Mouse (Mus musculus): ENCODE measurements at regions not wholly inside any gene's neighbourhood (a gene's known extent, or its start where the extent isn't known, plus 50 kb on each side); places are given as distances from the start of the nearest gene placed in this dataset.

GRCm38 (mm10) chr9:85450877-85451276 lies 123.7 kb upstream of the Tent5a start:
- no peak for ATAC-seq
- H3K36me3 ChIP-seq (ENCODE audit: control insufficient read depth, insufficient read depth), result no peaks in the 10 kb centered on the region
- no peak overlapping the region for H3K9ac ChIP-seq (replicated peaks; ENCODE audit: low read depth, low read length)
- H3K27me3 ChIP-seq (replicated peaks; ENCODE audit: control insufficient read depth, insufficient read depth, low read length), result no peaks in the 10 kb centered on the region
- H3K27ac ChIP-seq (ENCODE audit: low read length), result no peak overlapping the region
- H3K4me1 ChIP-seq (replicated peaks; ENCODE audit: control insufficient read depth, insufficient read depth, low read length), result no peaks in the 10 kb centered on the region
- no peak overlapping the region for H3K4me3 ChIP-seq (replicated peaks; ENCODE audit: low read length)
- no peaks in the 10 kb centered on the region for H3K9me3 ChIP-seq (ENCODE audit: control insufficient read depth, low read length)
- no peak overlapping the region for H3K4me2 ChIP-seq (ENCODE audit: low read length)

DNA sequence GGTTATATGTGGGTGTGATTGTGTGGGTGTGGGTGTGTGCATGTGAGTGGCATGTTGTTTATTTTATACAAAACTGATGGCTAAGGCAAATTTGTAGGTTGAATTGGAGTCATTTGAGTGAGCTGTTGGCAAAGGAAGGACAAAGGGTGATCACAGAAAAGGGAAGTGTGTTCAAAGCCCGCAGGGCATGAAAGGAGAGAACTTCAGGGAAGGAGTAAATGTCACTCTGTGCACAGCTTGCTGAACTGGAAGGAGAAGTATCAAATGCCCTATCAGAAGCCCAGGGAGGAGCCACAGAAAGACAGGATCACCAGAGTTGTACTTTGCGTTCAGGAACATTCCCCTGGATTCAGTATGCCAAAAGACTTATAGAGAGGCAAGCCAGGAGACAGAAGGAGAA lies 122.3 kb upstream of the Tent5a start:
- WGBS, result 76% methylated on average over 2 of the region's 2 CpGs
- no peaks in the 10 kb centered on the region for H3K27me3 ChIP-seq (replicated peaks; ENCODE audit: control insufficient read depth, insufficient read depth, low read length)
- H3K4me2 ChIP-seq (ENCODE audit: low read length), result no peak overlapping the region
- no peak overlapping the region for H3K9ac ChIP-seq (replicated peaks; ENCODE audit: low read depth, low read length)
- H3K9me3 ChIP-seq (ENCODE audit: control insufficient read depth, low read length), result no peaks in the 10 kb centered on the region
- H3K4me3 ChIP-seq (replicated peaks; ENCODE audit: low read length), result no peak overlapping the region
- ATAC-seq, result no peak
- H3K27ac ChIP-seq (ENCODE audit: low read length), result no peak overlapping the region
- no peaks in the 10 kb centered on the region for H3K4me1 ChIP-seq (replicated peaks; ENCODE audit: control insufficient read depth, insufficient read depth, low read length)
- H3K36me3 ChIP-seq (ENCODE audit: control insufficient read depth, insufficient read depth), result no peaks in the 10 kb centered on the region

DNA sequence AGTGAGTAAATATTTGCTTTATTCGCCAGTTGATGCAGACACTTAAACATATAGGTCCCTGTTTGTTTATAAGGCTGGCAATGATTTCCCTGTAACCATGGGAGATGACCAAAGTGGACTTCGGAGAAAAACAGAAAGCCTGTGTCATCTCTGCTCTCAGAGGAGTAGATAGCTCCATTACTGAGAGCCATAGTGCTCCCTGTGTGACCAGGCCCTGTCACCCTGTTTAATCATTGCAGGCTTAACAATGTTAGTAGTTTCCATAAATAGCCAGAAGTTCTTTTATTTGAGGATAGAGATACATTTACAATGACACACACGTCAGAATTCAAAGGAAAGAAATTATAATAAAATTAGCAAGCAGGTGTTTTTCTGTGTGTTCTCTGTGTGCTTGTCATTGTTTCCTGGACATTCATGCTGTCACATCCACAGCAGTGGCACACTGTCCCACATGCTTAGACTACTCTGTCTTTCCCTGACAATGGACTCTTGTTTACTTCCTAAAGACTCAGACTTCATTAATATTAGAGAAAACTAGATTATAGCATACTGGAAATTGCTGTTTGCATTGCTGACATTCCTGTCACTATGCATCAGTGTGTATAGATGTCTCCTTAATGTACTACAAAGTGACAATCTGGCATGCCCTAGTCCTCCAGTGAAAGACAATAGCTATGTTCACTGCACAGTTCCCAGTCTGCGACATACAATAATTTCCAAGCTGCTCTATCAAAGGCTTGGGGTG lies 115.8 kb upstream of the Tent5a start:
- no peak overlapping the region for H3K27ac ChIP-seq (ENCODE audit: low read length)
- no peaks in the 10 kb centered on the region for H3K4me1 ChIP-seq (replicated peaks; ENCODE audit: control insufficient read depth, insufficient read depth, low read length)
- H3K4me3 ChIP-seq (replicated peaks; ENCODE audit: low read length), result no peak overlapping the region
- 64% methylated on average over 4 of the region's 4 CpGs for WGBS
- peak; percentile 61 for ATAC-seq
- H3K4me2 ChIP-seq (ENCODE audit: low read length), result no peak overlapping the region
- H3K9ac ChIP-seq (replicated peaks; ENCODE audit: low read depth, low read length), result no peak overlapping the region
- no peaks in the 10 kb centered on the region for H3K36me3 ChIP-seq (ENCODE audit: control insufficient read depth, insufficient read depth)
- H3K9me3 ChIP-seq (ENCODE audit: control insufficient read depth, low read length), result no peaks in the 10 kb centered on the region
- no peaks in the 10 kb centered on the region for H3K27me3 ChIP-seq (replicated peaks; ENCODE audit: control insufficient read depth, insufficient read depth, low read length)

DNA sequence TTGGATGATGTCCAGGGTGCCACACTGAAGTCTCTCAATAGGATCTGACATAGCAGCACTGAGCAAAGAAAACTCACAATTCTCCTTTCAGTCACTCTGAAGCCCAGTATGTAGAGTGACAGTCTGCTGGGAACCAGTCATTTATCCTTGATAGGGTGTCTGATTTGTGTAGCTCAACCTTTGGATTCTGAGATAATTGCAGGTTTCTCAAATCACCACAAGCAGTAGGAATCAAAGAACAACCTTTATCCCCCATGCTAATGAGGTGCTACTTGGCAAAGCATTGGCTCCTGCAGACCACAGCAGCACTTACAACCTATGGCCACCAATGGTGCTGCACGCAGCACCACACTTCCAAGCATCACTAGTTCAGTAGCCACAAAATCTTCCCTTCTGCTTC lies 112.5 kb upstream of the Tent5a start:
- no peaks in the 10 kb centered on the region for H3K36me3 ChIP-seq (ENCODE audit: control insufficient read depth, insufficient read depth)
- 16% methylated on average over 1 of the region's 1 CpGs for WGBS
- peak; percentile 94 for ATAC-seq
- no peaks in the 10 kb centered on the region for H3K9me3 ChIP-seq (ENCODE audit: control insufficient read depth, low read length)
- H3K9ac ChIP-seq (replicated peaks; ENCODE audit: low read depth, low read length), result no peak overlapping the region
- H3K27me3 ChIP-seq (replicated peaks; ENCODE audit: control insufficient read depth, insufficient read depth, low read length), result no peaks in the 10 kb centered on the region
- no peak overlapping the region for H3K4me3 ChIP-seq (replicated peaks; ENCODE audit: low read length)
- H3K4me2 ChIP-seq (ENCODE audit: low read length), result no peak overlapping the region
- no peak overlapping the region for H3K27ac ChIP-seq (ENCODE audit: low read length)
- no peaks in the 10 kb centered on the region for H3K4me1 ChIP-seq (replicated peaks; ENCODE audit: control insufficient read depth, insufficient read depth, low read length)

DNA sequence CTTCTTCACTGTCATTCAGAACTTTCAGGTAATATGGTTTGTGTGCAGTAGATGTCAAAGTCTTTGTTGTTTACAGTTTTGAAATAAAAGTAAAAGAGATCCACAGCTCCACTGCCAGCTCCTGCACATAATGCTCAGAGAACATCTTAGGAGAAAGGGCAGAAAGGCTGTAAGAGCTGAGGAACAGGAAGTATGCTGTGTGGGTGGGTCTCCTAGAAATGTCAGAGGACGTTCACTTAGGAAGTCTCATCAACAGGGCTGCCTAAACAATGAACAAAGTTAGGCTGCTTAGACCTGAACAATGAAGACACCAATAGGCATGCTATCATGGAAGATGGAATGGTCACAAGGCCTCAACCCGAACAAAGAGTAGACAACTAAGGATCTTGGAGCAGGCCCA lies 105.1 kb upstream of the Tent5a start:
- Histone ChIP-seq H3K27me3 (replicated peaks; ENCODE audit: control insufficient read depth, insufficient read depth, low read length) (no peaks in the 10 kb centered on the region), H3K36me3 (ENCODE audit: control insufficient read depth, insufficient read depth) (no peaks in the 10 kb centered on the region)

DNA sequence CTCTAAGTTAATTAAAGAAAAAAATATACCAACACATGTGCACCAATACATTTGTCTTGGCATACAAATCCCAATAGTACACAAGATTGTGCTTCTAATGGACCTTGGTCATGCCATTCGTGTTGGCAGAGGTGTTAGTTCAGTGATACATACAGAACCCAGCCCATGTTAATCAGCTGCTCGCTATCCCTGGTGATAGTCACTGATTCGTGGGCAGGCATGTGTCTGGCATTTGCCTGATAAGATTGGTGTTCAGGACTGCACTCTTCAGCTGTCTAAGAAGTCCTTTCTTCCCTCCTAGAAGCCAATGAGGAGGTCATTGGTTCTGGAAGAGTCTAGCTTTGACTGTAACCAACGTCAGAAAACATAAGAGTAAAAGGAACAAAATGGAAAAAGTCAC lies 99.7 kb upstream of the Tent5a start:
- ATAC-seq, result no peak
- Histone ChIP-seq H3K27ac (ENCODE audit: low read length) (no peak overlapping the region), H3K27me3 (replicated peaks; ENCODE audit: control insufficient read depth, insufficient read depth, low read length) (no peaks in the 10 kb centered on the region), H3K36me3 (ENCODE audit: control insufficient read depth, insufficient read depth) (no peaks in the 10 kb centered on the region), H3K9me3 (ENCODE audit: control insufficient read depth, low read length) (no peaks in the 10 kb centered on the region), H3K4me1 (replicated peaks; ENCODE audit: control insufficient read depth, insufficient read depth, low read length) (no peaks in the 10 kb centered on the region), H3K9ac (replicated peaks; ENCODE audit: low read depth, low read length) (no peak overlapping the region), H3K4me2 (ENCODE audit: low read length) (no peak overlapping the region), H3K4me3 (replicated peaks; ENCODE audit: low read length) (no peak overlapping the region)
- WGBS, result 85% methylated on average over 4 of the region's 4 CpGs

More for the DNA sequence above, 105.1 kb upstream of the Tent5a start:
- H3K9ac ChIP-seq (replicated peaks; ENCODE audit: low read depth, low read length), result no peak overlapping the region
- WGBS, result 77% methylated on average over 2 of the region's 2 CpGs
- H3K9me3 ChIP-seq (ENCODE audit: control insufficient read depth, low read length), result no peaks in the 10 kb centered on the region
- H3K4me2 ChIP-seq (ENCODE audit: low read length), result no peak overlapping the region
- H3K4me3 ChIP-seq (replicated peaks; ENCODE audit: low read length), result no peak overlapping the region
- ATAC-seq, result no peak
- no peak overlapping the region for H3K27ac ChIP-seq (ENCODE audit: low read length)
- no peaks in the 10 kb centered on the region for H3K4me1 ChIP-seq (replicated peaks; ENCODE audit: control insufficient read depth, insufficient read depth, low read length)

DNA sequence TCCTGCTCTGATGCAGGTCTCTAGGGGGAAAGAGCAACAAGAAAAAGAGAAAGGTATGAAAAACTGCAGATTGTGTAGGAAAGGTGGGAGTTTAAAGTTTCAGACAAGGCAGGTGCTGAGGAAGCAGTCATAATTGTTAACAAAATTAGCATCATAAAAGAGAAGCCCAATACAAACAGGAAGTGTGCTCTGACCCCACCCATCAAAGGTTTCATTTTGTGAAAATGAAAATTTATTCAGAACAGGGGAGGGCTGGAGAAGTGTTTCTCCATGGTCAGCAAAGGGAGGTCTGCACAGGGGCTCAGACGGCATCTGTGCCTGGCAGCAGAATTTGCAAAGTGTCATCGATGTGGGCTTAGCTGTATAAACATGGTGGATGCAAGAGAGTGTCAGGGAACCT lies 96.8 kb upstream of the Tent5a start:
- H3K27me3 ChIP-seq (replicated peaks; ENCODE audit: control insufficient read depth, insufficient read depth, low read length), result no peaks in the 10 kb centered on the region
- no peak overlapping the region for H3K4me3 ChIP-seq (replicated peaks; ENCODE audit: low read length)
- WGBS, result 89% methylated on average over 2 of the region's 2 CpGs
- H3K9me3 ChIP-seq (ENCODE audit: control insufficient read depth, low read length), result no peaks in the 10 kb centered on the region
- ATAC-seq, result no peak
- no peak overlapping the region for H3K27ac ChIP-seq (ENCODE audit: low read length)
- no peaks in the 10 kb centered on the region for H3K36me3 ChIP-seq (ENCODE audit: control insufficient read depth, insufficient read depth)
- H3K4me2 ChIP-seq (ENCODE audit: low read length), result no peak overlapping the region
- H3K4me1 ChIP-seq (replicated peaks; ENCODE audit: control insufficient read depth, insufficient read depth, low read length), result no peaks in the 10 kb centered on the region
- no peak overlapping the region for H3K9ac ChIP-seq (replicated peaks; ENCODE audit: low read depth, low read length)

GRCm38 (mm10) chr9:85414391-85414790 lies 87.2 kb upstream of the Tent5a start:
- ATAC-seq, result no peak
- H3K4me2 ChIP-seq (ENCODE audit: low read length), result no peak overlapping the region
- H3K36me3 ChIP-seq (ENCODE audit: control insufficient read depth, insufficient read depth), result no peaks in the 10 kb centered on the region
- H3K27ac ChIP-seq (ENCODE audit: low read length), result no peak overlapping the region
- H3K9ac ChIP-seq (replicated peaks; ENCODE audit: low read depth, low read length), result no peak overlapping the region
- no peaks in the 10 kb centered on the region for H3K9me3 ChIP-seq (ENCODE audit: control insufficient read depth, low read length)
- no peak overlapping the region for H3K4me3 ChIP-seq (replicated peaks; ENCODE audit: low read length)
- 91% methylated on average over 1 of the region's 1 CpGs for WGBS
- H3K27me3 ChIP-seq (replicated peaks; ENCODE audit: control insufficient read depth, insufficient read depth, low read length), result no peaks in the 10 kb centered on the region
- H3K4me1 ChIP-seq (replicated peaks; ENCODE audit: control insufficient read depth, insufficient read depth, low read length), result peaks cover 6% of the 10 kb centered on the region; the same call in 1 of the 2 replicates

- no peak overlapping the region for H3K9ac ChIP-seq (replicated peaks; ENCODE audit: low read depth, low read length)
- H3K27ac ChIP-seq (ENCODE audit: low read length), result no peak overlapping the region
- H3K27me3 ChIP-seq (replicated peaks; ENCODE audit: control insufficient read depth, insufficient read depth, low read length), result no peaks in the 10 kb centered on the region
- peaks cover 6% of the 10 kb centered on the region; the same call in 1 of the 2 replicates for H3K4me1 ChIP-seq (replicated peaks; ENCODE audit: control insufficient read depth, insufficient read depth, low read length)
- H3K36me3 ChIP-seq (ENCODE audit: control insufficient read depth, insufficient read depth), result no peaks in the 10 kb centered on the region
- H3K4me2 ChIP-seq (ENCODE audit: low read length), result no peak overlapping the region
- WGBS, result 71% methylated on average over 1 of the region's 1 CpGs
- no peak overlapping the region for H3K4me3 ChIP-seq (replicated peaks; ENCODE audit: low read length)
- H3K9me3 ChIP-seq (ENCODE audit: control insufficient read depth, low read length), result no peaks in the 10 kb centered on the region
- ATAC-seq, result no peak
Observed at GRCm38 (mm10) chr9:85413813-85414212, 86.7 kb upstream of the Tent5a start.
